Mouse (Mus musculus) CD4-positive, CD25-positive, alpha-beta regulatory T cell, adult 2 months (primary cell): ENCODE measurements at regions not wholly inside any gene's neighbourhood (a gene's known extent, or its start where the extent isn't known, plus 50 kb on each side); places are given as distances from the start of the nearest gene placed in this dataset.

Source experiments
- DNase-seq: peaks from one replicate; pipeline ENCODE4 v3.0.0-alpha.2; 2012; ENCODE audit warnings: low read depth, low spot score

DNA sequence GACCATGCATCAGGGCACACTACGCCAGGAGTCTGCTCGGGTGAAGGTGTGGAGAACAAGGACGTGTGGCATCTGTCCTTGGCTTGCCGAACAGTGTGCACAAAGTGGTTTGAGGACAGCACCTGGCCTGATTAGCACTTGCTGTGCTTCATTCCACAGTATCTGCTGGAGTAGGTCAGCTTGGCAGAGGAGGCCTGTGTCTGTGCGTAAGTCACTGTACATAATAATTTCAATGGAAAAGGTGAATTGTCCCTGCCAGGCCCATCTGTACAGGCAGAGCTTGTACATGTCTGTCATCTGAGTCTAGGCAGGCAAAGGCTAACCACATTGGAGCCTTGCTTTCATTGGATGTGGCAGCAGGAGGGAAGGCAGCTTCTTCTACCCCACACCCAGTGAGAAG lies 979.5 kb upstream of the Car8 start:
- DNase-seq: no peak

- no peak for DNase-seq
Observed at GRCm38 (mm10) chr4:9208606-9209005, 969.8 kb upstream of the Car8 start.

GRCm38 (mm10) chr4:9200012-9200411 lies 961.2 kb upstream of the Car8 start:
- DNase-seq: no peak

DNA sequence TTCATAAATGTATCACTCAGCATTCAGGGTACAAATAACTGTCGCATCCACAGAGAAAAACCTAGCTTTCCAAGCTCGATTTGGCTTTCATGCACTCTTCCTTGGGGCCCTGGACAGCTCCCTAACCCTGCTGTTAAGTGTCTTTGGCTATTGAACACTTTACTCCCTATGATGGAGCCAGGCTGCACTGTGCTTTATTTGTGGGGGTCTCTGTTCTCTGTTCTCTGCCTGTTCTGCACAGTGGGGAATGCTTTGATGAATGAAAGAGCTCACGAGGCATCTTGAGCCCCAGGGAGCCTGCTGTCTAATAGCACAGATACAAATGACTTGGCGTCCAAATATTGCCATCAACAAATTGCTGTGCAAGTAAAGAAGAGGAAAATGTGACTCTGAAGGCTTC lies 957.6 kb upstream of the Car8 start:
- no peak for DNase-seq

DNA sequence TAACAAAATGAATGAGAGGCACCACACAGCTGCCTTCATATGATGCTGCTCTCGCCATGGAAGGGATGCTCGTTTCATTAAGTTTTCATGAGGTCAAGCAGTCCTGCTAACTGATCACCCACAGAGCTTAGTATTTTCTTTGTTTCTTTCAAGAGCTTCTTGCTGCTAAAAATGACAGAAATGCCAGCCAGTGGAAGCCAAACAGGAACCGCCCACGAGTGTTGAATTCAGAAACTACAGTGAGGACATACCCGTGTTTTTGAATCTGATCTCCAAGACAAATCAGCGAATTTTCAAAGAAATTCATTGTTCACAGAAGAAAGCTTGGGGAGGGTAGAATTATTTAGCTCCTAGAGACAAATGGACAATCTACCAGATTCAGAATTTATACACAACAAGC lies 954.3 kb upstream of the Car8 start:
- no peak for DNase-seq

- DNase-seq: no peak
Observed at GRCm38 (mm10) chr4:9185156-9185875, 946.5 kb upstream of the Car8 start.

GRCm38 (mm10) chr4:9184451-9185121 lies 945.7 kb upstream of the Car8 start:
- DNase-seq: peak; percentile 24

DNA sequence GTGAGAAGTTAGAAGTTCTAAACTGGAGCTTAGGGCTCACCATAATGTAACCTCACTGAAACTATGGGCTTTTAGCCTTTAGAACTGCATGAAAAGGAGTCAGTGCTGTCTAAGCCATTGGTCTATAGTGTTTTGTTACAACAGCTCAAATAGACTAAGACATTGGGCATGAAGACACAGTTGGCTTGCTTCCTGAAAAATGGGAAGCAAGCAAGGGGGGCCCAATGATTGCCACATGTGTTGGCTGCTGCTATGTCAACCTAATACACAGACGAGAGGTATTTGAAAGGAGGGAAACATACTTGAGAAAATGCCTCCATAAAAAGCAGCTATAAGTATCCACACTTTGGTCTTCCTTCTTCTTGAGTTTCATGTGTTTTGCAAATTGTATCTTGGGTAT lies 935.5 kb upstream of the Car8 start:
- DNase-seq: no peak

GRCm38 (mm10) chr4:9162374-9162773 lies 923.5 kb upstream of the Car8 start:
- no peak for DNase-seq

GRCm38 (mm10) chr4:9161814-9162133 lies 922.9 kb upstream of the Car8 start:
- DNase-seq: no peak

DNA sequence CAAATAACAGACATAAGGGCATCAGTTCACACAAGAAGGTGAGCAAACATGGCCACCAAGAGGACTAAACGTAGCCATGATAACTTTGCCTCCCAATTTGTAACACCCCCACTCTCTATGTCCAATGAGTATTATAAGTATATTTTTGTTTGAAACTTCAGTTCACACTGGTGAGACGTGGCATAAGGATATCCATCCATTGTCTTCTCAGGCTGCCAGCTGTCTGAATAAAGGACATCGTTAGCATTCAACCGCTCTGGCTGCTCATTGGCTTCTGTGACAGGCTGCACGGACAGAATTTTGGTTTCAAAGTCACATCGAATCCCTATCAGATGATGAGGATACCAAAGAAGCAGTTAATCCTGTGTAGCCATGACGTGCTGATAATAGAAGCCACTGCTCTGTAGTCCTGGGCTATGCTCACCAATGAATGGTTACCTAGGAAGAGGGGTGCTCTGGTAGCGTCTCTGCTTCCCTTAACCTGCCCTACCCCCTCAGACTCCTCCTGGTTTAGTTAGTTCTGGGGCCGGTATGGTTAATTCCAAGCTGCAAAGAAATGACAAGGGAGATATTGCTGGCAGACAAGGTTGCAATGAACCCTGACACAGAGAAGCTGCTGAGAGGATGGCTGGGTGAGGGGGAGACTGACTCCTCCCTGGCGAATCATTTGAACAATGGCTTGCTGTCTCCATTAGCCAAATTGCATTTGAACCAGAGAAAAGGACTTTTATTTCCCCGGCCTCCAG lies 922.4 kb upstream of the Car8 start:
- no peak for DNase-seq

GRCm38 (mm10) chr4:9147732-9148131 lies 908.9 kb upstream of the Car8 start:
- no peak for DNase-seq

- no peak for DNase-seq
Observed at GRCm38 (mm10) chr4:9144226-9145215, 905.7 kb upstream of the Car8 start.

GRCm38 (mm10) chr4:9143087-9143486 lies 904.2 kb upstream of the Car8 start:
- no peak for DNase-seq

DNA sequence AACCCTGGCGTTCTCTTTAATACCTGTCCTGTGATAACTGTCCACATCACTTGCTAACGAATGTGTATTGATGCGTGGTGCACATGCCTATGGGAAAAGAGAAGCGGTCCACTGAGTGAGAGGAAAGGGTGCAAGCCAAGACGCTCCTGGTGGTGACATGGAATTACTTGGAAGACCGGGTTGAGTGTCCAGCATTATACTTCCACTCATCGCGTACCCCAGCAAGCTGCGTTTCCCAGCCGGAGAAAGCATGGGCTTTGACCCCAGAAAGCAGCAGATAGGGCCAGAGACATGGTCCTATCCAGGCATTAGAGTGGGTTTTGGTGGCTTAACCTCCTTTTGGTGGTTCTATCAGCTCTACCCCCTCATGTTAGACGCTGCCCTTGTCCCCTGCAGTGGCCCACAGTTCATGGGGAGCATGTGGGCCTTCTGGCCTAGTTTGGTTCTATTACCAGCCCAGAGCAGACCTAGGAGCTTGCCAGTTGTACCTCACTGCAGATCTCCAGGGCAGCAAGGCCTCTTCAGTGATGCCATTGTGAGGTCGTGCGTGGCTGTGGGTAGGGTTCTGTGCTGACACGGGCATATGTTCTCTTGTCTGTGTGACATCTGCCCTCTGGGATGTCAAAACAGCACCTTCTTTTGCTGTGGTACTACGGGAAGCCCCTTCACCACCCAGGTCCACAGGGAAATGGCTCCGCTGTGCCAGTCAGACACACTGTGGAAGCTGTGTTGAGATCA lies 903.3 kb upstream of the Car8 start:
- no peak for DNase-seq

DNA sequence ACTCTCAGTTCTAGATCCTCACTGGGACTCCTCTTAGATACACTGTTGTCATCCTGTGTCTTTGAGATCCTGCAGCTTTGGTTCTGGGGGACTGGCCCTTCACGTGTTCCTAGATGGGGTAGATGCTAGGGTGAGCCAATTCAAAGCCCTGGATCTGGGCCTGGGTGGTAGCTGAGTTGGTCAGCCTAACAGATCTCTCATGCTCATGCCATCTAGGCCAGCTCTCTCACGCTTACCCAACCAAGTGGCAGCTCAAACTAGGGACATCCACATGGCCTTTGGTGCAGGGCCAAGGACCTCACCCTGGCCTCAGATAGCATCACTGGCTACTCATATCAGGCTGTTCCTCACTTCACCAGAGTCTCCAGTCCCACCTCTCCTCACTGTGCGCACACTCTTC lies 901.9 kb upstream of the Car8 start:
- no peak for DNase-seq

DNA sequence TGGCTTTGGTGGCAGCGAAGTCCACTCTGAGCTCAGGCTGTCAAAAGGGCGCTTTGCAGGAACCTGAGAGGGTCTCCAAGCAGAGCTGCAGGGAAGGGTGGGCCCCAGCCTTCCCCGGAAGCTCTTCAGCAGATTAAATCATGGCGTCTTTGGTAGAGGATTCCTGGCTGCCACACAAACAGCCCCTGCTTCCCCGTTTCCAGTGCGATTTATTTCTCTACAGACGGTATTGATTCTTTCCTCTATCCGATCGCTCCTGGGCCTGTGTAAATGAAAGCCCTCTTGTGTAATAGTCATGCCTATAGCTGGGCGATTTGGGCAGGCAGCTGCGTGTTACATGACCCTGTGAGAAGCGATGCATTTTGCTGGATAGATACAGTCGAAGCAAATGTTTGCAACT lies 897.8 kb upstream of the Car8 start:
- DNase-seq: no peak

DNA sequence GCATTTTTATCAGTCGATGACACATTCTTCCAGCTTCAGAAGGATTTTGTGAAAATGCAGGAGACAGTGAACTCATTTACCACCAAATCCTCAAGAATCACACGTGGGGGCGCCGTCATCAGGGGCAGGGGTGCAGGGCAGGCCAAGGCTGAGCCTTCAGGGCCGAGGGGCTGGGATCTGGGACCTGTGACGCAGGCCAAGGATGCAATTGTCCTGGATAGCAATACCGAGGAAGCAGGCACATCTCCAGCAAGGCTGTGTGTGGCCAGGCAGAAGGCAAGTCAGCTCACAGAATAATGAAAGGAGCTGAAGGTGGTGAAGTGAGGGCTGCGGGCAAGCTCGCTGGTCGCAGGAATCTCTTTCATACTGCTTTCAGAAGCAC lies 897.3 kb upstream of the Car8 start:
- peak; percentile 10 for DNase-seq

DNA sequence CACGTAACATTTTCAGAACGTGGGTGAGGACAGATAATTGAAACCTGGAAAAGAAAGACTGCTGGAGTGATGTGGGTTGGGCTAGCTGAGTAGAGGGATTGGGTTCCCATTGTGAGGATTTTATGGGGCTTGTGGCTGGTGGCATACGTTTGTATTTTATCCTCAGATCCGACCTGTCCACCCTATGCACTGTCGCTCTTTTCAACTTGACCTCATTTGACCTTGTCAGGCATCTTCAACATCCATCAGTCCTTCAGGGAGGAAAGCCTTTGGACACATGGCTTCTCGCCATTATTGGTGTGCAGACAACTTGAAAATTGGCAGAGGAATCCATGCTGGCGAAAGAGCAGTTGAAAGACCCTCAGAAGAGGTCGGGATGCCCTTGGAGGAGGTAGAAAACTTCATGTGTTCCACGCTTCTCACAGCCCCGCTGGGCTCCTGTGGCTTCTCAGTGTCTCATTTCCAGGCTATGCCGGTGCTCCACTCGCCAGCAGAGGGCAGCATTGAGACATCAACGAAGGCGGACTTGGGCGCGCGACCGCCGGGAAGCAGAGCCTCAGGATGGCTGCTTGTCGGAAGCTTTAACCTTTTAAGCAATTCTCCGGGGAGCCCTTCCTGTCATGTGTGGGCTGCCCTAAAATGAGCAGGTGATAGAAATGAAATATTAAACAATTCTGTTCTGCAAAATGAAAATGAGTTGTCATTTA lies 896.8 kb upstream of the Car8 start:
- DNase-seq: peak; percentile 91

DNA sequence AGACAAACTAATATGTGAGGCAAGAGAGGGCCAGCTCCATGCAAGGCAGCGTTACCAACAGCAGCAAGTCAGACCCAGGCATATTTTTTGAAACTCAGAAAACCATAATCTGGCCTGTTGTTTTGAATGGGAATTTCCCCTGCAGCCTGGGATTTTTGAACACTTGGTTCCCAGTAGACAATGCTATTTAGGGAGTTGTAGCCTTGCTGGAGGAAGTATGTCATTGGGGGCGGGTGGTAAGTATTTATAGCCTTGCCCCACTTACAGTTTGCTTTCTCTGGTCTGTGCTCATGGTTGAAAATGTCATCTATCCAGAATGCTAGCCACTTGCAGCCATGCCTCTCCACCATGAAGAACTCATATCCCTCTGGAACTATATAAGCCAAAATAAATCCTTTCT lies 894.9 kb upstream of the Car8 start:
- DNase-seq: no peak
